Mouse (Mus musculus) liver, embryonic 11.5 days (tissue): Measurements from ENCODE around the gene Olfr1362. TPM values are rescaled to one million over a fixed set of nuclear protein-coding genes. Genes with fewer than 3 reads are reported as not detected.

ENCODE experiments used
- ATAC-seq: fragments of 200-750 bp; cut with Nextera tagmentation; replicated peaks from 2 replicates; pipeline ENCODE4 v1.8.0; 2017; ENCODE audit warnings: moderate number of reproducible peaks, mild to moderate bottlenecking, moderate TSS enrichment, moderate library complexity; ENCODE audit not compliant: low FRiP score
- DNase-seq: peaks from one replicate; pipeline ENCODE4 v3.0.0-alpha.2; 2017; ENCODE audit warnings: low spot score
- H3K27ac ChIP-seq: fragments of 300-500 bp; sonication (generic); 2 replicates; pipeline ENCODE4 v1.5.1; 2014; ENCODE audit warnings: mild to moderate bottlenecking, low read depth, low read length, control low read depth
- H3K27me3 ChIP-seq: fragments of 300-500 bp; sonication (generic); replicated peaks from 2 replicates; pipeline ENCODE4 v1.6.1; 2014; ENCODE audit warnings: low read length, mixed read lengths; ENCODE audit not compliant: control insufficient read depth, insufficient read depth
- H3K36me3 ChIP-seq: fragments of 300-500 bp; sonication (generic); 2 replicates; pipeline ENCODE4 v1.6.1; 2014; ENCODE audit warnings: mild to moderate bottlenecking, low read length, moderate library complexity, mixed read lengths; ENCODE audit not compliant: control insufficient read depth, insufficient read depth
- H3K4me1 ChIP-seq: fragments of 300-500 bp; sonication (generic); replicated peaks from 2 replicates; pipeline ENCODE4 v1.6.1; 2014; ENCODE audit warnings: low read length, mixed read lengths; ENCODE audit not compliant: control insufficient read depth, insufficient read depth
- H3K4me2 ChIP-seq: fragments of 300-500 bp; sonication (generic); 2 replicates; pipeline ENCODE4 v1.6.1; 2014; ENCODE audit warnings: mild to moderate bottlenecking, control low read depth, moderate library complexity
- H3K4me3 ChIP-seq: fragments of 300-500 bp; sonication (generic); 2 replicates; pipeline ENCODE4 v1.5.1; 2014; ENCODE audit warnings: low read depth, low read length, control low read depth
- H3K9ac ChIP-seq: fragments of 300-500 bp; sonication (generic); 2 replicates; pipeline ENCODE4 v1.6.1; 2014; ENCODE audit warnings: low read depth, low read length, control low read depth
- H3K9me3 ChIP-seq: fragments of 300-500 bp; sonication (generic); 2 replicates; pipeline ENCODE4 v1.6.1; 2016; ENCODE audit warnings: low read length, inconsistent platforms, mixed read lengths; ENCODE audit not compliant: control insufficient read depth
- WGBS: fragments of 180-500 bp; shearing (Covaris S2); extraction: QIAGEN DNeasy Blood & Tissue Kit; methylation state at CpG from one replicate; pipeline ENCODE4 v1.1.7; 2014; 5-methylcytosine and 5-hydroxymethylcytosine counted together
- polyA plus RNA-seq: library from polyadenylated mRNA; unstranded; fragments of >200 nt; fragmentation: Nextera tagmentation; extraction: Ambion mirVana; gene quantifications from 2 replicates; pipeline ENCODE4 v1.2.1, GENCODE M21; 2014

Olfr1362 gene
- not detected in 2 replicates for polyA plus RNA-seq

GRCm38 (mm10) chr13:21613922-21614321 lies at the start of gene Olfr1362:
Olfr1362 (minus strand) TSS chr13:21614022.
- H3K9ac ChIP-seq: no peak within 1 kb of the TSS
- H3K27ac ChIP-seq: no peak within 1 kb of the TSS
- H3K27me3 ChIP-seq: no peaks in the 10 kb centered on the region
- H3K9me3 ChIP-seq: no peaks in the 10 kb centered on the region
- no peak within 1 kb of the TSS for H3K4me2 ChIP-seq
- no peak within 1 kb of the TSS for H3K4me3 ChIP-seq
- H3K36me3 ChIP-seq: no peaks in the 10 kb centered on the region
- ATAC-seq (no peak), DNase-seq (no peak)
- no peaks in the 10 kb centered on the region for H3K4me1 ChIP-seq

GRCm38 (mm10) chr13:21663286-21663685 lies 49.5 kb upstream of the Olfr1362 start, which contains the start of gene Olfr1361:
Olfr1361 (minus strand) TSS chr13:21663386.
- no peak within 1 kb of the TSS for H3K9ac ChIP-seq
- H3K4me2 ChIP-seq: no peak within 1 kb of the TSS
- no peaks in the 10 kb centered on the region for H3K9me3 ChIP-seq
- no peak within 1 kb of the TSS for H3K4me3 ChIP-seq
- 70% methylated on average over 2 of the region's 2 CpGs for WGBS
- ATAC-seq: no peak
- no peak within 1 kb of the TSS for H3K27ac ChIP-seq
- no peak for DNase-seq
- no peaks in the 10 kb centered on the region for H3K27me3 ChIP-seq
- no peaks in the 10 kb centered on the region for H3K4me1 ChIP-seq
- no peaks in the 10 kb centered on the region for H3K36me3 ChIP-seq

GRCm38 (mm10) chr13:21642418-21642817 lies 28.6 kb upstream of the Olfr1362 start, which contains the start of gene Olfr11:
Olfr11 (minus strand) TSS chr13:21642518.
- WGBS: 79% methylated on average over 2 of the region's 2 CpGs
- DNase-seq: no peak

GRCm38 (mm10) chr13:21591618-21592017 lies 22.2 kb downstream of the Olfr1362 start:
- WGBS: 58% methylated on average over 2 of the region's 2 CpGs
- ATAC-seq: no peak
- no peaks in the 10 kb centered on the region for H3K36me3 ChIP-seq

More at GRCm38 (mm10) chr13:21642418-21642817, 28.6 kb upstream of the Olfr1362 start, which contains the start of gene Olfr11:
- no peaks in the 10 kb centered on the region for H3K9me3 ChIP-seq
- ATAC-seq: no peak
- no peaks in the 10 kb centered on the region for H3K4me1 ChIP-seq
- H3K27me3 ChIP-seq: no peaks in the 10 kb centered on the region
- no peak within 1 kb of the TSS for H3K4me2 ChIP-seq
- no peak within 1 kb of the TSS for H3K27ac ChIP-seq
- no peak within 1 kb of the TSS for H3K9ac ChIP-seq
- no peak within 1 kb of the TSS for H3K4me3 ChIP-seq
- H3K36me3 ChIP-seq: no peaks in the 10 kb centered on the region

GRCm38 (mm10) chr13:21581659-21582058 lies 32.2 kb downstream of the Olfr1362 start, which contains the start of gene Olfr1364:
Olfr1364 (minus strand) TSS chr13:21581759.
- ATAC-seq: no peak
- Histone ChIP-seq H3K4me3 (no peak within 1 kb of the TSS), H3K27me3 (no peaks in the 10 kb centered on the region), H3K27ac (no peak within 1 kb of the TSS), H3K4me2 (no peak within 1 kb of the TSS), H3K36me3 (no peaks in the 10 kb centered on the region), H3K4me1 (no peaks in the 10 kb centered on the region), H3K9me3 (no peaks in the 10 kb centered on the region), H3K9ac (no peak within 1 kb of the TSS)
- 83% methylated on average over 2 of the region's 2 CpGs for WGBS
- DNase-seq: no peak

More at GRCm38 (mm10) chr13:21591618-21592017, 22.2 kb downstream of the Olfr1362 start:
- H3K9me3 ChIP-seq: no peaks in the 10 kb centered on the region
- H3K27ac ChIP-seq: no peak overlapping the region
- H3K4me1 ChIP-seq: no peaks in the 10 kb centered on the region
- H3K27me3 ChIP-seq: no peaks in the 10 kb centered on the region
- no peak overlapping the region for H3K4me2 ChIP-seq
- H3K4me3 ChIP-seq: no peak overlapping the region
- DNase-seq: no peak
- H3K9ac ChIP-seq: no peak overlapping the region

Other genes with a start within 250 kb of the Olfr1362 start
- gene Zkscan3, start 211.3 kb downstream of the Olfr1362 start, polyA plus RNA-seq: 49.7 and 53.4 TPM in 2 replicates
- 2.4 and 2.8 TPM in 2 replicates for gene Pgbd1, start 173.0 kb downstream of the Olfr1362 start, polyA plus RNA-seq
- gene Zscan26, start 160.3 kb downstream of the Olfr1362 start, polyA plus RNA-seq: 13.5 and 16.6 TPM in 2 replicates
- gene Nkapl, start 145.5 kb downstream of the Olfr1362 start, polyA plus RNA-seq: 1.1 and 1.5 TPM in 2 replicates
- 0.90 and 1.1 TPM in 2 replicates for gene Zkscan4, start 135.1 kb downstream of the Olfr1362 start, polyA plus RNA-seq
- gene Gm10065, start 134.6 kb downstream of the Olfr1362 start, polyA plus RNA-seq: not detected in 2 replicates
- 0.22 and 0.42 TPM in 2 replicates for gene AK157302, start 118.8 kb downstream of the Olfr1362 start, polyA plus RNA-seq
- gene Gm11273, start 112.6 kb downstream of the Olfr1362 start, polyA plus RNA-seq: 7.2 and 7.8 TPM in 2 replicates
- gene Zkscan8, start 82.9 kb downstream of the Olfr1362 start, polyA plus RNA-seq: 5.1 and 5.7 TPM in 2 replicates
- gene Olfr1366, start 71.2 kb downstream of the Olfr1362 start, polyA plus RNA-seq: 0.05 and 0.08 TPM in 2 replicates
- not detected in 2 replicates for gene Olfr1535, start 54.1 kb downstream of the Olfr1362 start, polyA plus RNA-seq
- not detected in 2 replicates for gene Olfr1364, start 32.3 kb downstream of the Olfr1362 start, polyA plus RNA-seq
- not detected in 2 replicates for gene Olfr11, start 28.5 kb upstream of the Olfr1362 start, polyA plus RNA-seq
- not detected in 2 replicates for gene Olfr1361, start 49.4 kb upstream of the Olfr1362 start, polyA plus RNA-seq
- gene Olfr1360, start 63.4 kb upstream of the Olfr1362 start, polyA plus RNA-seq: not detected in 2 replicates
- not detected in 2 replicates for gene Olfr1359, start 84.1 kb upstream of the Olfr1362 start, polyA plus RNA-seq
- gene Hist1h2bl, start 102.1 kb upstream of the Olfr1362 start, polyA plus RNA-seq: 1.1 and 1.6 TPM in 2 replicates
- 6.2 and 10.1 TPM in 2 replicates for gene Hist1h2ai, start 102.4 kb upstream of the Olfr1362 start, polyA plus RNA-seq
- 4.5 and 6.5 TPM in 2 replicates for gene Hist1h3h, start 103.6 kb upstream of the Olfr1362 start, polyA plus RNA-seq
- 4.2 and 5.1 TPM in 2 replicates for gene Hist1h2bm, start 108.0 kb upstream of the Olfr1362 start, polyA plus RNA-seq
- gene Hist1h4j, start 121.0 kb upstream of the Olfr1362 start, polyA plus RNA-seq: 0.80 and 1.1 TPM in 2 replicates
- gene Hist1h4k, start 136.5 kb upstream of the Olfr1362 start, polyA plus RNA-seq: 2.4 and 5.1 TPM in 2 replicates
- gene Hist1h2ak, start 139.8 kb upstream of the Olfr1362 start, polyA plus RNA-seq: 7.6 and 7.7 TPM in 2 replicates
- 1.9 and 2.0 TPM in 2 replicates for gene Hist1h2bn, start 140.1 kb upstream of the Olfr1362 start, polyA plus RNA-seq
- 19.0 and 20.4 TPM in 2 replicates for gene Hist1h1b, start 166.6 kb upstream of the Olfr1362 start, polyA plus RNA-seq
- gene Hist1h3i, start 169.3 kb upstream of the Olfr1362 start, polyA plus RNA-seq: 194 and 232 TPM in 2 replicates
- gene Hist1h2an, start 173.2 kb upstream of the Olfr1362 start, polyA plus RNA-seq: 5.8 and 12.6 TPM in 2 replicates
- 0.86 and 1.6 TPM in 2 replicates for gene Hist1h2bp, start 173.4 kb upstream of the Olfr1362 start, polyA plus RNA-seq
- 12.7 and 19.5 TPM in 2 replicates for gene Hist1h2bq, start 196.2 kb upstream of the Olfr1362 start, polyA plus RNA-seq
- gene Hist1h2ao, start 196.4 kb upstream of the Olfr1362 start, polyA plus RNA-seq: 2.2 TPM in 1 of 2 replicates, not detected in the other
- not detected in 2 replicates for gene Hist1h4m, start 197.7 kb upstream of the Olfr1362 start, polyA plus RNA-seq
- 14.6 and 15.4 TPM in 2 replicates for gene Hist1h4n, start 218.2 kb upstream of the Olfr1362 start, polyA plus RNA-seq
- 4,759 and 5,033 TPM in 2 replicates for gene Hist1h2ap, start 219.5 kb upstream of the Olfr1362 start, polyA plus RNA-seq
- 12.6 and 19.7 TPM in 2 replicates for gene Hist1h2br, start 219.7 kb upstream of the Olfr1362 start, polyA plus RNA-seq